Mouse (Mus musculus): ENCODE data around the gene Cacnb4.
A peak's percentile ranks its signal among the peaks of the same experiment; 100 is the strongest.

The Cacnb4 gene

DNA sequence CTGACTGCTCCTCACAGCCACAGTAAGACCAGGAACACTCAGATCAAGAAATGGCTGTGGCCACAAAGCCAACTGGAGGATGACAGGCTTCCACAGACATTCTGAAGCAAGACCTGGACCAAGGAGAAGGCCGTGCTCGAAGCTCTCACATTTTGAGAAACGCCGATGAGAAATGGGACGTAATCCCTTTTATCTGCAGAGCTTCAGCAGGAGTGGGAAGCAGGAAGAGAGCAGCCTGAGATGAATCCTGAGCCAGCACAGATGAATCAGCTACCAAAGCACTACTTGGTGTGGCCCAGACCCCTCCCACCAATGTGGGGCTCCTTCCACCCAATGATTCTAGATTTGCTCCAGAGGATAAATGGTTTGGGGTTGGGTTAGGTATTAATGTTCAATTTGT, 113.4 kb downstream of the Cacnb4 start:
- DNase-seq, result no peak

DNA sequence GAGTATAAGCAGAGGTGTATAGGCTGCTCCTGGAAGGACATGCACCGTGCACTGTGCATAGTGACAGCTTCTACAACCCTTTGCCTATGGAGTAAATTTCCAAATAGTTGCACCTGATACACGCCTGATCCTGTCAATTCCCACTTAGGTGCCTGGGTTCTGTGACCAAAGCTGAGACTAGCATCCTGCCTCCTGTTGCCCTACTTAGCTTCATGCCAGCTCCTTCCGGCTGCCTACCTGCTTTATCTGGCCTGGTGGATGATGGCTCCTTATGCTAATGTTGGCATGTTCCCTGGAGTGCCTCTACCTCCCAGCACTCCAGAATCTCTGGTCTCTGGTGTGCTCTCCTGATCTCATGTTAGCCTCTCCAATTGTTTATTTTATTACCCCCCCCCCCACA, 114.3 kb downstream of the Cacnb4 start:
- no peak for DNase-seq

DNA sequence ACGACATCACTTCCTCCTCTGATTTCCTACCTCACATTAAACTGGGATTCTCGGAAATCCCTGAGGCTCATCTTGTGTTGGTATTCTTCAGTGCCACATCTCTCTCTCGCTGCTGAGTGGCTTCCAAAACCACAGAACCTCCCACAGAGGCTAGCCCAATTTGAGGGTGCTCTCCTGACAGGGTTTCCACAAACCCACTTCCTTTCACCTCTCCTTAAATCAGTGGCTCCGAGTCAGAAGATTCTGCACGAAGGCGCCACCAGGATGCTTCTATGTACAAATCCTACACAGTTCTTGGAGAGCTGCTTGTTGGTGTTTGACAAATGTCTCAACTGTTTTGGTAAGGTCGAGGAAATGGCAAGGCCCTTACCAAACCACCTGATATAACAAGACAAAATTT, 115.5 kb downstream of the Cacnb4 start:
- DNase-seq, result no peak

DNA sequence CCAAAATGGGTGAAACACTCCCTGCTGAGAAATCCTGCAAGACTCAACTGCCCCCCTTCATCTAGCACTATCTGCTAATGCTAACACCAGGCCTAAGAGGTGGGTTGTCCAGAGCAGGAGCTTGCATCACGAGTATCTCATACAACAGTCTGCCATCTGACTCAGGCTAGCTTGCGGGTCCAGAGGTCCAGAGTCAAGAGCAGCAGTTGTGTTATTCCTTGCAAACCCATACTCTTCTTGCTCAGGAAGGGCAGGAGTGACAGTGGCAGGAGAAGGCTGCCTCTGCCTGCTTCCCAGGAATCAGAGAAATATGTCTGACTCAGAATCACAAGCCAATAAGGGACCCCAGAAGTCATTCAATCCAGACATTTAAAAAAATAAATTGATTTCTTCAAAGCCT, 116.4 kb downstream of the Cacnb4 start:
- DNase-seq, result no peak

DNA sequence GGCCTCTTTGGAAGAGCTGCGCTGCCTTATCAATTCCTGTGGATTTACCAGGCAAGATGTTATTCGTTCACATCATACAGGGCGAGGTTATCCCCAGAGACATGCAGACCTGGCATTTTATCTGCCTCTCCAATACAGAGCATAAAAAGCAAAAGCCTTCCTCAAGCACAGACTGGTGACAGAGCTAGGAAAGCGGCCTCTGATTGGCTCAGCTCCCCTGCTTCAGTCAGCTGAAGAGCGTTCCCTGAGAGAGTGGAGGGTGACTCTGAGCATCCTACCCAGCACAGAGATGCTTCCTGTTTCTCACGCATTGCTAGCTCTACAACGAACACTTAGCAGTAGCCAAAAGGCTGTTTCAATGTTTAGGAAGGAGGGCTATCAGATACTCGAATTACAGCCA, 118.2 kb downstream of the Cacnb4 start:
- DNase-seq, result peak in 1 of 2 experiments; percentile 12

DNA sequence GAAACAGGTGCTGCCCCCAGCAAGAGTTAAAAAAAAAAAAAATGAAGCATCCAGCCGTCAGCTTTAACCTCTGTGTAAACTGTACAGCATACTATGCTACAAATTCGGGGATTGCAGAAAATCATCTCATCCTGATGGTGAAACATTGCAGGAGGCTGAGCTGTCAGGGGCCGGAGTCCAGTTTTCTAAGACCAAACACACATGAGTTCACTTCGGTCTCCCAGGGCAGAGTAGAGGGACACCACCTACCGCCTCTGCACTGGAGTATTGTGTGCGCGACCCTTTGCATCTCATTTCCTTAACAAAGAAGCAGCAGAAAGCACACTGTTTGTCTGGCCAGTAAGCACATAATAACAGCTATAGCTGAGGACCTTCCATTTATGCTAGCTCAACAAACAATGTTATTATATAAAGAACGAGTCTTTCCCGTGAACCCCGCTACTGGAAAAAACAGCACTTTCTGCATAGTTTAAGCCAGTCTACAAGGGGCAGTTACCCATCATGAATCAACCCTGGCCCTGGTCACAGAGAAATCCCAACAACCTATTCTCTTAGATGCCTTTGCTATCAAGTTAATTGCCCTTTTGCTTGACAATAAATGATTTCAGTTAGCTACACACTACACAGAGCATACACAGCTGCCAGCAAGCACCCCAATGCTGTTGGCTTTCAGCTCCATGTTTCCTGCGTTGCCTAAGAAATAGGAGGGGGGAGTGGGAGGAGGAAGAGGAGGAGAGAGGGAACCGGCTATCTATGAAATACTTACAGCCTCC, 118.9 kb downstream of the Cacnb4 start:
- DNase-seq, result peak; percentile 4 to 20

DNA sequence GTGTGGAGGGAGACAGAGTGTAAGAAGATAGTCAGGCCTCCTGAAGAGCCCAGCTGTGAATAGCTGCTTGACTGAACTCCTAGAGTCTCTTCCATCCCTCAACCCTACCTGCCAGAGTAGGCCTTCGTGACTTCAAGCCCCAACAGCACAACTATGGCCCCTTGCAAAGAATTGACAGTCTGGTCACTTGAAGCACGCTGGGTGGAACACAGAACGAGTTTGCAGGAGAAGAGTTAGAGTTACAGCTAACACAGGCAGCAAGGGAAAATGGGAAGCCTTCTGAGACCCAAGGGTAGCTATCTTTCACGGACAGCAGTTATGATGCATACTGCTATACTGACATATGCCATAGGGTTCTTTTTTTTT, 119.7 kb downstream of the Cacnb4 start:
- no peak for DNase-seq

DNA sequence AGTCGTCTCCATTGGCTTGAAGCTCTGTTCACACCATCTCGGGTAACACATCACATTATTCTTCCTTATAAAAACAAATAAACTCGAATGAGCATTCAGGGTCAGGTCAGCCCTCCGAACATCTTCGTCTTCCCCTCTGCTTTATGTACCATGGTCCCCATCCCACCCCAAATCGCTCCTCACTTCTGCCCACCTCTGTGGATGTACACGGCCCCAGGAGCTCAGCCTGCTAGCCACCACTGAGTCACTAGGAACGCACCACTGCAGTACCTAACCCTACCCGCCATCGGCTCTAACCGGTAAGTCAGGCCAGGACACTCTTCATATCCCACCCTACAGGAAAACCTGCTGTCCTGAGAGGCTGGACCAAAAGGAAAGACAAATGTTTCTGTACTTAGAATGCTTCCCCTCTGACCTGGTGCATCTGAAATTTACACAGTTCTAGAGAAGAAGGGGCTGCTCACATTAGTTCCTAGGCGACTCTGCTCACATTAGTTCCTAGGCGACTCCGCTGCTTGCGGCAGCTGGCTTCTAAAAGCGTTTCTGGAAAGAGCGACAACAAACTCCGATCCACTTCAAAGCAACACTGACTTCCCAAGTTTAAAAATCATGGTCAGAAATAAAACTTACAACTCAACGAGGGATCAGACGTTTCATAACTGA, 120.2 kb downstream of the Cacnb4 start:
- DNase-seq, result no peak

DNA sequence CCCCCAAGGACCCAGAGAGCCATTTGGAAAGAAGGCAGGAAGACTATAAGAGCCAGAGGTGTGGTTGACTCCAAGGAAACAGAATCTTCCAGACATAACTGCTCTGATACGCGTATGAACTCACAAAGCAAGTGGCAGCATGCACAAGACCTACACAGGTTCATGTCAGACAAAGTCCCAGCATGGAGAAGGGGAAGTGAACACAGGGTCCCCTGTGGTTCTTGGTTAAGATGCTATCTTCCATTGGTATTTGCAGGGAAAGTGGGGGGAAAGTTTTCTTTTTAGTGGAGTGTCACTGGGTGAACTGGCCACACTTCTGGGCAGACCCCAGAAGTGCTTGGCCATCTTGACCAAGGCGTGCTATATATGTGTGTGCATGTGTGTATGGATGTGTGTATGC, 128.2 kb downstream of the Cacnb4 start:
- DNase-seq, result no peak

DNA sequence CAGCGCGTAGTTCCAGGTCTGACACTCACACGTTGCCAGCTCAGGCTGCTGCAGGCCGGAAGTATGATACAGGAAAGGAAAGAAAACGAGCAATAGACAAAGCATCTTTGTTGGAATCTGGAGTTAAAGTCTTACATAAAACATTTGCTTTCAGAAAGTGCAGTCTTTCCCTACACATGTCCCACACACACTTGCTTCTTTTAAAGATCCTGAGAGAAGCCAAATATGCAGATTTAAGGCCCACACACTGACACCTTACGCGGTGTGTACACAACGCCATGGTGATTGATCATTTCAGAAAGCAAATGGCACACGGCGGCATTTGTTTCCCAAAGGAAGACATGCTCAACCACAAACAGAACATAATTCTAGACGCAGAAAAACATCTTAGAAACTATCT, 129.3 kb downstream of the Cacnb4 start:
- no peak for DNase-seq

DNA sequence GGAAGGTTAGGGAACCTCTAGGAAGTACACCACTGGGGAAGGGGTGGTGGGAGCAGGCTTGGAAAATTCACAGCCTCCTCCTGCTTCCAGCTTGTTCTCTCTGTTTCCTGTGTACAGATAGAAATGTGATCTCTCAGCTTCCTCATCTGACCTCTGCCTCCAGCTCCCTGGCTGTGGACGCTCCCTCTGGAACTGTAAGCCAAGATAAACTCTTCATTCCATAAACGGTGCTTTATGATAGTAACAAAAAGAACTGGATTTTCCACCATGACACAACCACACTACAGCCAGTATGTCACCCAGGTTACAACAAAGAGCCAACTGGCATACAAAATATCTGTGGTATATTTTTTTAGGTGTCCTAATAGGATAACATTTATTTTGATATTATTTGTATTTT, 132.1 kb downstream of the Cacnb4 start:
- no peak for DNase-seq

DNA sequence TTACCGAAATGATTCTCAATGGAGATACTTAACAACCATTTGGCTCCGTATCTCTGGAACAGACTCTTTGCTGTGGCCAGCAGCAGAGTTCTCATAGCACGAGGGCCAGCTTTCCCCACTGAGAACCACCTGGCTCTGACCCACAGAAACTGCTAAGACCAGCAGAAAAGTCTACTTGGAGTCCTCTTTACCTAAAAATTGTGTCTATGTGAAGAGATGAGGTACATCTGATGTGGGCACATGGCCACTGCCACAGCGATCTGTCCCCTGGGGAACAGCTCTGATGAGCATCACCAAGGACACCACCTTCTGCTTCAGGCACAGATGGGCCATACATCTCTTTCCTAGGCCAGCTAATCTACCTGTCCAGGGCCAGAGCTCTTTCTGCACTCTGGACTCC, 135.6 kb downstream of the Cacnb4 start:
- no peak for DNase-seq

DNA sequence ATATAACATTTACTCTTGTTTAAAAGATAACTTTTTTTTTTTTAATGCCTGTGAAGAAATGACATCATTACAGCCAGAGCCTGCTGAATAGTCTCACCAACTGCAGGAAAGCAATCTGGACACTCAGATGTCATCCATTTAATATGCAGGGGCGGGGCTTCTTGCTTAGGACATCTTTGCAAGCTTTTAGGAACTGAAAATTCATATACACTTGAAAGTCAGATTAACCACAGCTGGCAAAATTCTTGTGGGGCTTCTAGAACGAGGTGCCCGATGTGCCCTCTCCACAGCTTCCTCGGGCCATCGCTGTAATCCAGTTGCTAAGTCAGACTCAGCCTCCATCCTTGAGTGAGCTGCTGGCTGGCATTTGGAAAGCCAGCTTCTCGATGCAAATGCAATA, 137.3 kb downstream of the Cacnb4 start:
- DNase-seq, result no peak

DNA sequence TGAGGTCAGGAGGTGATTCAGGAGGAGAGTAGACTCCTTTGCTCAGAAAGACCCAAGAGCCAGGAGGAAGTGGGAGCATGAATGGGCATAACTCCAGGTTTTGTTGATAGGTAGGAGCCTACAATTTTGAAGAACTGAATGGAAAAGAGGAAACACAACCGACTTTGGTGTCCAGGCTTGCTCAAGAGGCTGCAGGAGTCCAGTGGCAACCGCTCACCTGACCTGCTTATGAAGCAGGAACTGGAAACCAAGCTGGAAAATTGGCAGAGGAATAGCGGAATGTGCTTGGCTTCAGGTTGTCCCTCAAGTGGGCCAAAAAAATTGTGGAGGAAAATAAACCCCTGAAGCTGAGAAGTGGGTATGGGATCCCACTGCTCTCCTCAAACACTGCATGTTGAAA, 139.0 kb downstream of the Cacnb4 start:
- no peak for DNase-seq

DNA sequence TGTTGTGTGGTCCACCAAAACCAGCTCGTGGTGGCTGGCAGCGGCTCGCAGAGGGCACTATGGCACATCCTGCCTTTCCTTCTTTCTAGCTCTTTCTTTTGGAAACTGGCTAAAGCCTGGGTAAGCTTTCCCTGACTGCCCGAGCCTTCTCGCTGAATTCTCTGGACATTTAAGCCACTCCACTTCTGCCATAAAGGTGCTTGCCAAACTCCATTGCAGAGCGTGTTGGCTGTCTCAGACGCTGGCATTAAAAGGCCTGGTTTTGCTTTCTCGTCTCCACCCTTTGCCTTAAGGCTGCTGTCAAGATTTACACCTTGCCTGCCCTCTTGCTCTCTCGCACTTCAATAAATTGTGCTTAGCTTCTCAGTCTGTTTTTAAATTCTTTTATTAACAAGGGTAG, 139.5 kb downstream of the Cacnb4 start:
- DNase-seq, result no peak

DNA sequence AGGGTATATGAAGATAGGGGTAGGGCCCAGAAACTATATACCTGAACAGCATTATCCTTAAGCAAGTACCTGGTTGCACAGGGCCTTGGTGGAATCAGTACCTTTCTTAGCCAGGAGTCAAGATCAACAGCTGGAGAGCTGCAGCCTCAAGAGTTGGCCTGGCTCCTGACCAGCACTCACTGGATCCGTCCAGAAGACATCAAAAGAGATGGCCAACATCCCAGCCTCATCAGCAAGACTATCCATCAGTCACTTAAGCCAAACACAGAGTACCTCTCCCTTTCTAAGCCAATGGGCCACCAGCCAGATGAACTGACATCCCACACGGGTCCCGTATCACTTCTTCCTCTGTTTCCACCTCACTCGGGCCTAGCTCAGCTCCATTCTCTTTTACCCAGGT, 140.1 kb downstream of the Cacnb4 start:
- DNase-seq, result no peak

DNA sequence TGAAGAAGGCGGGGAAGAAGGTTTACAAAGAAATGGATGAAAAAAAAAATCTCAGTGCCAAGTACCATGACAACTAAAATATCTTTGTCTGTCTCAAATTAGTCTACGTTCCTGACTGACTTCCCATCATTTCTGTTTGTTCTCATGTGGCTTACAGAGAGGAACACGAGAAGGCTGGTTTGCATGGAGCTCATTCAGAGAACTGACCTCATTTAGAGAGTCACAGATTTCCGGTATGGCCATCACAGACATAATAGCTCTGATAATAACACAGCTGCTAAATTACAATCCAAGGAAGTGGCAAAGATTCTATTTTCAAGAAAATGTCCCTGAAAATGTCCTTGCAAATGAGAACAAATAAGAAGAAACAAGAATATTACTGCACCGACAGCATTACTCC, 142.9 kb downstream of the Cacnb4 start:
- no peak for DNase-seq

DNA sequence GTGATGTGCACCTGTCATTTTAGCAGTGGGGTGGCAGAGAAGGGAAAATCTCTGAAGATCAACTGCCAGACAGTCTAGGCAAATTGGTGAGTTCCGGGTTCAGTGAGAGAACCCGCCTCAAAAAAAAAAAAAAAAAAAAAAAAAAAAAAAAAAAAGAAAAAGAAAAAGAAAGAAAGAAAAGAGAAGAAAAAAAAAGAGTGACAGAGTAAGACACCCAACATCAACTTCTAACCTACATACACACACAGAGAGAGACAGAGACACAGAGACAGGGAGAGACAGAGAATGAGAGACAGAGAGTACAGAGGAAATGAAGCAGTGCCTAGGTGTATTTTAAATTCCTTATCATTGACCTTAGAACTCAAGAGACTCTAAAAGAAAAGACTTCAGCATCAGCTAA, 146.1 kb downstream of the Cacnb4 start:
- DNase-seq, result no peak

DNA sequence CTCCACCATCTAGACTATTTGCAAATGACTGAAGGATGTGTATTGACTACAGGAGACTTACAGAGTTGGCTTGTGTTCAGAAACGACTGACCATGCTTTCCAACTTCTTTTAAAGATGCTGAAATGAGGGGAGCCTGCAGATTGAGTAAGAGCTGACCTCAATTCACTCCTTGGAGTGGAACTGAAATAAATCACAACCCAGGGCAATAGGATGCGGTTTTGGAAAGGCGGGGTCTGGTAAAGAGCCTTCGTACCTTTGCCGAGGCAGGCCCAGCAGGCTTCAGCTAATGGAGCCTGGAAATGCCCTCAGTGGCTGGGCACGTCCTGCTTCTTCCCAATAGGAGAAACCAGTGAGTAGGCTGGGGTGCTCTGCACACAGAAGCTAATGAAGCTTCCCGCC, 147.4 kb downstream of the Cacnb4 start:
- no peak for DNase-seq

DNA sequence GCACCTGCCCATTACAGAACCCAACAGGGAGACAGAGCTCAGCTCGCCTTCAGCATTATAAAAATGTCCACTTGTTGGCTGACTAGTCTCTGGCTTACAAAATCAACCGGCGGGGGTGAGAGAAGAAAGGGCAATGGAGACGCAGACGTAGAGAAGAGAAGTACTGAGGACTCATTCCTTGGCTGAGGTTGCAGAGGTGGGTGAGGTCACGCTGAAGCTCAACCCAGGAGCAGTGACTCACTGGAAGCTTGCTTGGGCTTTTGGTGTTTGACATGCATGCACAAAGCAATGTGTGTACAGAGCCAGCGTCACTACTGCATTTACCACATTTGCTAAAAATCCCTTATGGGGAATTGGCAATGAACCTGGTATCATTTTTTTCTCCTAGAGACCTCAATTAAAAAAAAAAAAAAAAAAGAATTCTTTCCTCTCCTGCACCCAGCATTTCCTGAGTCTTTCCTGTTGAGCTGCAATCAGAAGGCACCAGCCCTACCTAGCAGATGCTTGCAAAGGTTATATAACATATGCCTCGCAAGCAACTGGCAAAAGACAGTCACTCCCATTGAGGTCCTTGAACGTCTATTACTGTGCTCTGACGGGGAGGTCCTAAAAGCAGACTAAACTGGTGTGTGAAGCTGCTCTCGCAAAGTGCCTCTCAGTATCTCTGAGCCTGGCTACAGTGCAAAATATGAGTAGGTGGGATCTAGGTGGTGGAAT, 150.6 kb downstream of the Cacnb4 start:
- no peak for DNase-seq

DNA sequence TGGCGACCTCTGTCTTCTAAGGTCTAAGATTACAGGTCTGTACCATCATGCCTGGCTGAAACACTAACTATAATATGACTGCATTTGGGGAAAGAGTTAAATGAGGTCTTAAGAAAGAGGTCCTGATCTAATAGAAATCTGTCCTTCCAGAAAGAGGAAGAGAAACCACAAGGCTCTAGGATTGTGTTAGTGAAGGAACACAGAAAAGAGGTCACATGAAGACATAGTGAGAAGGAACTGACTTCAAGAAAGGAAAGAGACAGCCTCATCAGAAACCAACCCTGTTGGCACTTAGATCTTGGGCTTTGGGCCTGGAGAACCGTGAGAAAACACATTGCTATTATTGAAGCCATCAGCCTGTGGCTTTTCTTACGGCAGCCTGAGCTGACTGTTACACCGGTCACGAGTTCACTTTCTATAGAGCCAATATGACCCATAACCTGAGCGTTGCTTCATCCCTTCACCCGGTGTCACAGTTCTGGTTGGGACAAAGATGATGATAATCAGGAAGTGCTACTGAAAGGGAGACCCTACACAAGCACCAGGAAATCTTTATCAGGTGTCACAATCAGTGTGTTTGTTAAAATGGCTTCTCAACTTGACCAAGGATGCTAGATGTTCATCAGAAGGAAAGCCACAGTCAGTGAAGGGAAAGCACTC, 153.4 kb downstream of the Cacnb4 start:
- no peak for DNase-seq

DNA sequence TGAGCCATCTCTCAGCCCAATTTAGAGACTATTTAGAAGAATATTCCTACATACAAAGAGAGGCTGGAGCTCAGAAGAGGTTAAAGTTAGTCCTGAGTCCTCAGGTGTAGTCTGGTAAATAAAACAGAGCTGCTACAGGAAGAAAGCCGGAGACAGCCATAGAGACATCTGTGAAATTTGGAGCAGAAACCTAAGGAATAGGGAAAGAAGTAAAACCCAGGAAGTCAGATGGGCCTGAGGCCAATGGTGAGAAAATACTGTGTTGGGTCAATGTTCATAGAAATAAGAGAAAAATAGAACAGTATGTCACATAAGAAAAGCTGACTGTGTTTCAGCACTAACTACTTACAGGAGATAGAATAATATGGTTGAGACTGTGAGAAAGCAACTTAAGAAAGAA, 155.6 kb downstream of the Cacnb4 start:
- DNase-seq, result no peak

DNA sequence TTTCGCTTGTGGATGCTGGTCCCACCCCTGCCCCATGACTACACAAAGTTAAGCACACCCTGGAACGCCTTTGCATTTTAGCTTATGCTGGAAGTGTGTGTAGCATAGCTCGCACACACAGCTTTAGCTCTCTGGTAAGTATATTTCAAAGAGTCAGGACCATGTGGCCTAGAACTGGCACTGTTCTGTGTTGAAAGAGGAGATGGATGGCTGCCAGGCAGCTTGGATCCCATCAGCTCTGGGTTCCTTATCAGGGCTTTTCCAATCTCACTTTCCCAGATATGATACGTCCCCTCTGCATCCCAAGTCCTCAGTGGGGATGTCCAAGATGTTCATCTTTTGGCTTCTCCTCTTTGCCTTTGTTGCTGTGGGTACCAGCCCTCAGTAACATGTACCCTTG, 157.9 kb downstream of the Cacnb4 start:
- no peak for DNase-seq

DNA sequence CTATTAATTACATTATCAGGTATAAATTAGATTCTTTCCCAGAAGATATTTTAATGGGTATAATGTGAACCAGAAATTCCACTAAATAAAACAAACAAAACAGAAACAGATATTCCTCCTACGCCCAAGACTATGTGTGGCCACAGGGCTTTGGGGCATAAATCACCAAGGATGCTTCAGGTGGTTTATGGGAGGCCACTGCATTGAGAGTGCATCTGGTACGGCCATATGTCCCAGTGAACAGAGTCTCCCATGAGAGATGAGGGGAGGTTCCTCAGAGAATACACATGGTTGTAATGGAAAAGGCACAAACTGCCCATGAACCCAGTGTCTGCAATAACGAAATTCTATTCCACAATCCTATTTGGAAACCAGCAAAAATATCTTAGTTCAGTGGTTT, 160.1 kb downstream of the Cacnb4 start:
- DNase-seq, result no peak
